Mouse (Mus musculus) hematopoietic stem cell, adult 5-6 weeks (primary cell): ENCODE measurements around the gene Igsf21. TPM values are rescaled to one million over a fixed set of nuclear protein-coding genes. Genes with fewer than 3 reads are reported as not detected.

ENCODE experiments used
- ATAC-seq, 2 experiments: fragments of 125-278 bp in 1 of 2; replicated peaks in 1 of 2; 2 replicates each; pipeline ENCODE4 v1.8.0; 2016 to 2017; ENCODE audit warnings: inconsistent platforms in 2 of 2, mild to moderate bottlenecking in 2 of 2, moderate number of reproducible peaks in 2 of 2, low read depth in 1 of 2, moderate TSS enrichment in 1 of 2; ENCODE audit not compliant: low FRiP score in 2 of 2, poor library complexity in 2 of 2, severe bottlenecking in 2 of 2, insufficient read depth in 1 of 2, low TSS enrichment in 1 of 2
- total RNA-seq: library from RNA; stranded (forward); fragments of 172-1452, 232-1000 nt; gene quantifications from 2 replicates; pipeline ENCODE4 v1.2.3, GENCODE M21; 2017

Gene Igsf21
- total RNA-seq, 1 experiment from 2014 or later, result not detected

- ATAC-seq, result no peak
Measured at GRCm38 (mm10) chr4:140060251-140060650, 186.3 kb downstream of the Igsf21 start.

GRCm38 (mm10) chr4:140053042-140053441 lies 193.5 kb downstream of the Igsf21 start:
- ATAC-seq, result no peak

GRCm38 (mm10) chr4:140052575-140052974 lies 194.0 kb downstream of the Igsf21 start:
- no peak for ATAC-seq

GRCm38 (mm10) chr4:140047807-140048362 lies 198.7 kb downstream of the Igsf21 start:
- no peak for ATAC-seq

- no peak for ATAC-seq
Measured at GRCm38 (mm10) chr4:140043953-140044352, 202.6 kb downstream of the Igsf21 start.

GRCm38 (mm10) chr4:140038586-140039411 lies 207.8 kb downstream of the Igsf21 start:
- no peak for ATAC-seq

- no peak for ATAC-seq
Measured at GRCm38 (mm10) chr4:140037784-140038387, 208.7 kb downstream of the Igsf21 start.

- no peak for ATAC-seq
Measured at GRCm38 (mm10) chr4:140035232-140035631, 211.4 kb downstream of the Igsf21 start.

GRCm38 (mm10) chr4:140033394-140033793 lies 213.2 kb downstream of the Igsf21 start:
- no peak for ATAC-seq

GRCm38 (mm10) chr4:140030415-140030814 lies 216.2 kb downstream of the Igsf21 start:
- ATAC-seq, result no peak

GRCm38 (mm10) chr4:140030040-140030386 lies 216.6 kb downstream of the Igsf21 start:
- ATAC-seq, result no peak

GRCm38 (mm10) chr4:140029324-140030039 lies 217.1 kb downstream of the Igsf21 start:
- ATAC-seq, result no peak

GRCm38 (mm10) chr4:140023833-140024232 lies 222.8 kb downstream of the Igsf21 start:
- ATAC-seq, result no peak

- no peak for ATAC-seq
Measured at GRCm38 (mm10) chr4:140015916-140016315, 230.7 kb downstream of the Igsf21 start.

- ATAC-seq, result no peak
Measured at GRCm38 (mm10) chr4:140010728-140011470, 235.7 kb downstream of the Igsf21 start.

- ATAC-seq, result no peak
Measured at GRCm38 (mm10) chr4:140004932-140005331, 241.7 kb downstream of the Igsf21 start.

- ATAC-seq, result no peak
Measured at GRCm38 (mm10) chr4:140004170-140004569, 242.4 kb downstream of the Igsf21 start.
